Mouse (Mus musculus) stomach, embryonic 16.5 days (tissue): ENCODE measurements around the gene Naf1. TPM values are rescaled to one million over a fixed set of nuclear protein-coding genes. Genes with fewer than 3 reads are reported as not detected.

Experiments used
- ATAC-seq: fragments of 200-750 bp; cut with Nextera tagmentation; 2 replicates; pipeline ENCODE4 v1.8.0; 2017; ENCODE audit warnings: moderate number of reproducible peaks, moderate TSS enrichment; ENCODE audit not compliant: insufficient read depth, low FRiP score
- H3K27ac ChIP-seq: fragments of 300-500 bp; sonication (generic); 2 replicates; pipeline ENCODE4 v1.5.1; 2014; ENCODE audit warnings: low read length
- H3K27me3 ChIP-seq: fragments of 300-500 bp; sonication (generic); 2 replicates; pipeline ENCODE4 v1.6.1; 2014; ENCODE audit warnings: low read length, control low read depth, mixed read lengths; ENCODE audit not compliant: control insufficient read depth, insufficient read depth
- H3K36me3 ChIP-seq: fragments of 300-500 bp; sonication (generic); 2 replicates; pipeline ENCODE4 v1.6.1; 2014; ENCODE audit warnings: low read length; ENCODE audit not compliant: control insufficient read depth, insufficient read depth
- H3K4me1 ChIP-seq: fragments of 300-500 bp; sonication (generic); 2 replicates; pipeline ENCODE4 v1.6.1; 2014; ENCODE audit warnings: low read length, control low read depth, mixed read lengths; ENCODE audit not compliant: control insufficient read depth, insufficient read depth
- H3K4me2 ChIP-seq: fragments of 300-500 bp; sonication (generic); 2 replicates; pipeline ENCODE4 v1.6.1; 2014; ENCODE audit warnings: low read depth, low read length, mixed read lengths
- H3K4me3 ChIP-seq: fragments of 300-500 bp; sonication (generic); replicated peaks from 2 replicates; pipeline ENCODE4 v1.5.1; 2014; ENCODE audit warnings: mild to moderate bottlenecking, low read length
- H3K9ac ChIP-seq: fragments of 300-500 bp; sonication (generic); 2 replicates; pipeline ENCODE4 v1.6.1; 2014; ENCODE audit warnings: low read length
- H3K9me3 ChIP-seq: fragments of 300-500 bp; sonication (generic); replicated peaks from 2 replicates; pipeline ENCODE4 v1.6.1; 2016; ENCODE audit warnings: low read length, control low read depth; ENCODE audit not compliant: control insufficient read depth
- WGBS: fragments of 180-500 bp; shearing (Covaris S2); extraction: QIAGEN DNeasy Blood & Tissue Kit; methylation state at CpG from one replicate; pipeline ENCODE4 v1.1.7; 2014; 5-methylcytosine and 5-hydroxymethylcytosine counted together
- polyA plus RNA-seq: library from polyadenylated mRNA; unstranded; fragments of >200 nt; fragmentation: Nextera tagmentation; extraction: Ambion mirVana; gene quantifications from 2 replicates; pipeline ENCODE4 v1.2.1, GENCODE M21; 2015

Naf1 gene
- polyA plus RNA-seq = 1.7 and 1.9 TPM in 2 replicates

- Histone ChIP-seq H3K4me3 (peak within 1 kb of the TSS; percentile 87), H3K27ac (peak within 1 kb of the TSS; percentile 57; the same call in 1 of the 2 replicates), H3K9ac (peak within 1 kb of the TSS; percentile 84), H3K4me2 (peak within 1 kb of the TSS; percentile 84), H3K9me3 (no peaks in the 10 kb centered on the region), H3K4me1 (peaks cover 5% of the 10 kb centered on the region; the same call in 1 of the 2 replicates), H3K36me3 (no peaks in the 10 kb centered on the region), H3K27me3 (no peaks in the 10 kb centered on the region)
- ATAC-seq = peak; percentile 96
- WGBS = under 1% methylated on average over 36 of the region's 37 CpGs
Measured at GRCm38 (mm10) chr8:66860023-66860422, at the start of gene Naf1. Gene Naf1 (plus strand): TSS chr8:66860217.

GRCm38 (mm10) chr8:66860921-66861588 lies 1.0 kb downstream of the Naf1 start:
- H3K9ac ChIP-seq = peak overlapping the region; percentile 84
- no peaks in the 10 kb centered on the region for H3K9me3 ChIP-seq
- H3K27ac ChIP-seq = no peak overlapping the region
- H3K4me3 ChIP-seq = peak overlapping the region; percentile 87
- ATAC-seq = peak; percentile 60
- peaks cover 5% of the 10 kb centered on the region; the same call in 1 of the 2 replicates for H3K4me1 ChIP-seq
- no peaks in the 10 kb centered on the region for H3K36me3 ChIP-seq
- H3K4me2 ChIP-seq = peak overlapping the region; percentile 84
- WGBS = under 1% methylated on average over 46 of the region's 46 CpGs
- no peaks in the 10 kb centered on the region for H3K27me3 ChIP-seq

GRCm38 (mm10) chr8:66861589-66862500 lies 1.8 kb downstream of the Naf1 start:
- Histone ChIP-seq H3K27me3 (no peaks in the 10 kb centered on the region), H3K36me3 (no peaks in the 10 kb centered on the region), H3K4me3 (peak overlapping the region; percentile 87), H3K9ac (0 out of 2 replicates have a peak overlapping the region, but pooled peaks have one; percentile 13), H3K27ac (no peak overlapping the region), H3K4me1 (peaks cover 5% of the 10 kb centered on the region; the same call in 1 of the 2 replicates), H3K4me2 (peak overlapping the region; percentile 84), H3K9me3 (no peaks in the 10 kb centered on the region)
- no peak for ATAC-seq
- WGBS = 57% methylated on average over 5 of the region's 5 CpGs

- WGBS = 94% methylated on average over 3 of the region's 3 CpGs
- H3K4me2 ChIP-seq = no peak overlapping the region
- no peaks in the 10 kb centered on the region for H3K27me3 ChIP-seq
- H3K4me3 ChIP-seq = no peak overlapping the region
- no peak for ATAC-seq
- no peak overlapping the region for H3K27ac ChIP-seq
- no peaks in the 10 kb centered on the region for H3K36me3 ChIP-seq
- H3K9ac ChIP-seq = no peak overlapping the region
- H3K4me1 ChIP-seq = peaks cover 5% of the 10 kb centered on the region; the same call in 1 of the 2 replicates
- no peaks in the 10 kb centered on the region for H3K9me3 ChIP-seq
Measured at GRCm38 (mm10) chr8:66863761-66864160, 3.7 kb downstream of the Naf1 start.

GRCm38 (mm10) chr8:66865120-66865519 lies 5.1 kb downstream of the Naf1 start:
- Histone ChIP-seq H3K9ac (no peak overlapping the region), H3K4me1 (peaks cover 5% of the 10 kb centered on the region; the same call in 1 of the 2 replicates), H3K4me2 (no peak overlapping the region), H3K27me3 (no peaks in the 10 kb centered on the region), H3K27ac (no peak overlapping the region), H3K9me3 (no peaks in the 10 kb centered on the region), H3K4me3 (no peak overlapping the region), H3K36me3 (no peaks in the 10 kb centered on the region)
- WGBS = 54% methylated on average over 1 of the region's 1 CpGs
- no peak for ATAC-seq

GRCm38 (mm10) chr8:66867679-66868078 lies 7.7 kb downstream of the Naf1 start:
- no peaks in the 10 kb centered on the region for H3K4me1 ChIP-seq
- H3K9me3 ChIP-seq = no peaks in the 10 kb centered on the region
- no peak overlapping the region for H3K4me2 ChIP-seq
- H3K27me3 ChIP-seq = no peaks in the 10 kb centered on the region
- 68% methylated on average over 3 of the region's 3 CpGs for WGBS
- no peak overlapping the region for H3K27ac ChIP-seq
- no peak for ATAC-seq
- no peak overlapping the region for H3K9ac ChIP-seq
- no peak overlapping the region for H3K4me3 ChIP-seq
- no peaks in the 10 kb centered on the region for H3K36me3 ChIP-seq

GRCm38 (mm10) chr8:66869211-66869932 lies 9.4 kb downstream of the Naf1 start:
- Histone ChIP-seq H3K9ac (no peak overlapping the region), H3K4me3 (no peak overlapping the region), H3K9me3 (no peaks in the 10 kb centered on the region), H3K4me1 (no peaks in the 10 kb centered on the region), H3K27ac (no peak overlapping the region), H3K4me2 (no peak overlapping the region), H3K36me3 (no peaks in the 10 kb centered on the region), H3K27me3 (no peaks in the 10 kb centered on the region)
- no peak for ATAC-seq
- whole genome bisulfite sequencing = 29% methylated on average over 1 of the region's 1 CpGs

GRCm38 (mm10) chr8:66883866-66884265 lies 23.8 kb downstream of the Naf1 start:
- Histone ChIP-seq H3K9me3 (no peaks in the 10 kb centered on the region), H3K36me3 (0 out of 2 replicates have a peak, but pooled peaks cover 4% of the 10 kb centered on the region), H3K27me3 (no peaks in the 10 kb centered on the region), H3K9ac (no peak overlapping the region), H3K4me1 (no peaks in the 10 kb centered on the region), H3K4me3 (no peak overlapping the region), H3K27ac (no peak overlapping the region), H3K4me2 (no peak overlapping the region)
- ATAC-seq = no peak
- 68% methylated on average over 1 of the region's 1 CpGs for WGBS
